Mouse (Mus musculus): ENCODE measurements around the gene Evi5.

Evi5 gene

DNA sequence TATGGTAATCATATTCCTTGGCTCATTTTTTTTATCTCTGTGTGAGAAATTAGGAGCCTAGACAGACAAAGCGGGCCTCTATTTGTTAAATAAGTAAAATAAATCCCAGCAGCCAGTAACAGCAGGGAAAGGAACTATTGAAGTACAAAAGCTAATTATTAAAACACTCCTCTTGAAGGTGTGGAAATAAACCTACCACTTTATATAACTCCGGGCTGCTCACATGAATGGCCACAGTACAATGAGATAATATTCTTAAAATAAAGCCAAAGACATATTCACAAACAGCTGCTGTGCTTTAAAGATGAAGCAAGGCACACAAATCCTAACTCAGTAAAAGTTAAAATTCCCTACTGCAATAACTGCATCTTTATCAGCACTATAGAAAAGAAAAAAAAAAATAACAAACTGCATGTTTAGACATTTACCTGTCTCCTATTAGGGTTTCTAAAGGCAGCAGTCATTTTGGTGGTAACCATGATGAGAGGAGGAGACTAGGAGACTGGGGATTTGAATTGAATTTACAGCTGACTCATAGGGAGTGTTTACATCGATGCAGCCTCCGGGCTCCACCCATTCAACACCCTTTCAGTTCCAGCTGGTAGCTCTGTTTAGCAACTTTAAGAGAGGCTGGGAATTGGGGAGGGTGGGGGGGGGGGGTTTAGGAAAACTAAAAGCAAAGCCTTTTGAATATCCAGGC, at the start of gene Evi5:
Evi5 (minus strand) TSS at position 547 of the 700 bp plus-strand sequence.
- peak; percentile 16 to 55 for DNase-seq (ENCODE audit: low spot score in 2 of 2)

DNA sequence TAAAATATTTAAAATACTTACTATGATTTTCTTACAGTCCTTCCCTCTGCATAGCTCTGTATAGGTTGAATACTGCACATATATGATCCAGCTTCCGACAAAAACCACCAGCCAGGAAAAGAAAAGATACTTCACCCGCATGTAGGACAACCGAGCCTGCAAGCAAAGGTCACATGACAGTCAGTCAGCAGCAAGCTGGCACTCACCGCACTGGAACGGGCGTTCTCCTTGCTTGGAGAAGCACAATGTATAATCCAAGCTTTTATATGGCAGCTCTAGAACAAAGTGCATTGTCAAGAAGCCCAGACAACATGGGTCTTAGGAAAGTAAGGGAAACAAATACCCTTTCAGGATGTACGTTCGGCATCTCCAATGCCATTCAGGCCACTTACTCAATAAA, 49.7 kb upstream of the Evi5 start:
- no peak for DNase-seq (ENCODE audit: low spot score in 2 of 2)

DNA sequence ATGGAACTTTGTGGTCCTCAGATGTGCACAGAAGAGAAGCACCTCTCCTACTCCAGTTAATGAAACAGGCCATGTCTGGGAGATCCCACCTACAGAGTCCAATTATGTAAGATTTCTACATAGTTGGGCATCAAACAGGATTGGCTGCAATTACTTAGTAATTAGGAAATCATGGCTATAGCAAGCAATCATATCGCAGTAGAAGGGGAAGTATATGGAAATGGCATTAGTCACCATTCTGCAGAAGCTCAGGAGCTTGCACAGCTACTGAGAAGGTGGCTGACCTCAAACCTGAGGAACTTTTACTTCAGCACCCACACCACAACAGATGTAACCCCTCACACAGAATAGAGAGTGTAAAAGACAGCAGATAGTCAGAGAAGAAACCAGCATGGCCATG, 47.9 kb upstream of the Evi5 start:
- DNase-seq (ENCODE audit: low spot score in 2 of 2) = no peak

DNA sequence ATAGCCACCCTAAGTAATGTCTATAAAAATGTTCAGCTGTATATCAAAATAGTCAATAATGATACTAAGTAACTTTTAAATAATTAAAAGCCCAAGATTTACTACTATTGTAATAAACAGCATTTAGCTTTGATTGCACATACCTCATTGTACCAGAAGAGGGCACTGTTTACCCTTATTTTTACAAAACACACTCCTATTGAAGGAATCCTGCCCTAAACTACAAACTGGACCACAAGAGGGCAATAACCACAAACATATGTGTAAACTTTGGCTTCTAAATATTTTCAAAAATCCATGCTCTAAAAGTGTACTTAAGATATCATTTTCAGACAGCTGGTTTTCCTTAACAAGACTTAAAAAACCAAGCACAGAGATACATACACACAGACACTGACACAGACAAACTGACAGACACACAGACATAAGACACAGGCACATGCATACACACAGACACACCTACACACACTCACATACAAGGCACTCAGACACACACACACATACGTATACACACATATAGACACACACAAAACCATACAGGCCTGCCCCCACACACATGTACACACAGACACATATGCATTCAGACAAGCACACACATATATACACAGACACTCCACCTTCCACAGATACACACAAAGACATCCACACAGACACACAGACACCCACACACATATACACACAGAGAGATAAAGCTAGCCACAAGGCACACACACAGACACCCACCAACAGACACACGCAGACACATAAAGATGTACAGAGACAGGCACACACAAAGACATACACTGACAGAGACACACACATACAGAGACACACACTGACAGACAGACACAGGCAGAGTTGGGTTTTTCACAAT, 46.7 kb upstream of the Evi5 start:
- peak; percentile 62 to 83 for DNase-seq (ENCODE audit: low spot score in 2 of 2)

DNA sequence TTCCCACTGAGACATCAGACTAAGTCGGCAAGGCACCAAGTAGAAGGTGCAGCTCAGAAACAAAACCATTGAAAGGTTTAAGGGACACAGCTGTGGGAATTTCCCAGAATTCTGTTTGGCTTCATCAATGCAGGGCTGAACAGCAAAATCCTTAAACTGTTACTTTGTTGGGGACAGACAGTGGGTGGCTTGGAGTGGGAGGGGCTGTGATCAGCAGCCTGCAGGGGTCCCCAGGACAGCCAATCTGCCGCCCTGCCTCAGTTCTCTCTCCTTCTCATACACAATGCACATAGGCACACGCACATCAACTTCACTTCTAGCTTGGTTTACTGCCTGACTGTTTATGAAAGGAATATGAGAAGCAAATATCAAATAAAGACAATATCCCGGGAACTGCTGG, 40.4 kb upstream of the Evi5 start:
- no peak for DNase-seq (ENCODE audit: low spot score in 2 of 2)

DNA sequence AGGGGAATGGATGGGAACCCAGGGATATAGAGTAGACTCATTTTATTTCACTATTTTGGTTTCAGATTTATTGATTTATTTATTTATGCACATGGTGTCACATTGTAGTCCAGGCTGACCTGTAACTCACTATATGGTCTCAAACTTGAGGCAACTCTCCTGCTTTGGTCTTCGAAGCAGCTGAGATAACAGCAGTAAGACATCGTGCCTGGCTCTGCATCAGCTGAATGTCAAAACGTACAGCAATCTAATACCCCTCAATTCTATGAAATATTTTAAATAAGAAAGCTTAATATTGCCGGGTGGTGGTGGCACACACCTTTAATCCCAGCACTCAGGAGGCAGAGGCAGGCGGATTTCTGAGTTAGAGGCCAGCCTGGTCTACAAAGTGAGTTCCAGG, 36.1 kb upstream of the Evi5 start:
- no peak for DNase-seq (ENCODE audit: low spot score in 2 of 2)

DNA sequence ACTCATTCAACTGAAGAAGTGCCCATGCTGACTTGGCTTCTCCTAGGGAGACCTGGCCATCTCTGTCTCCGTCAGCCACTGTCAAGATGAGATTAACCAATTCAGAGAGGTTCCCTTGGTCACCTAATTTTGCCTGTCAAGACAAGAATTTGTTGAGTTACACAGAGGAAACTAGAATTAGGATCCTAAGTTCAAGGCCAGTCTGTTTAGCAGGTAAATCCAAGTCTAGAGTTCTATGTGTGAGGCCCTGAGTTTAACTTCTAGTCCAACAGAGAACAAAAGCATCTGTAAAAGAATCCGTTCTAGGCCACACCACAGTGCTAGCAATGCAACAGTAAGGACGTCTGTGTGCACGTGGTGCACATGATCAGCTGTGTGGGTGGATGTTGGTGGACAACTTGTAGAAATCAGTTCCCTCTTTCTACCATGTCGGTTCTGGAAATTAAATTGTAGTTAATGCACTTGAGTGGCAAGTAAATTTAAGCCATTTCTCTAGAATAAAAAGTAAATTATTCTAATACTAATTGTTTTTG, 35.2 kb upstream of the Evi5 start:
- no peak for DNase-seq (ENCODE audit: low spot score in 2 of 2)

DNA sequence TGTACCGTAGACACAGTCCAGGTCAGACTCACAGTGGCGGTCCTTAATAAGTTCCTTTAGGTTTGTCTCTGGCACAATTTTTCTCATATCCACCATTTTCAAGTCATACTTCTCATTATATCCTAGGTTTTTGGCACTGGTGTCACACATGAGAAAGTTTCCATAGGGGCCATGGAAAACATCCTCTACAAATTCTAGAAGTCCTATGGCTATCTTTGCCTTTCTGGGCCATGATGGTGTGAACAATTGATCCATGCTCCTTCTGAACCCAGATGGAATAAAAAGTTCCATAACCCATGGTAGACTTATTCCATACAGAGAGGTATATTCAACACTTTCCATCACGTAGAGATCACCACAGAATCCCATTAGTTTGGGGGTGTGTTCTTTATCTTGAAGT, 34.8 kb upstream of the Evi5 start:
- DNase-seq (ENCODE audit: low spot score in 2 of 2) = no peak

DNA sequence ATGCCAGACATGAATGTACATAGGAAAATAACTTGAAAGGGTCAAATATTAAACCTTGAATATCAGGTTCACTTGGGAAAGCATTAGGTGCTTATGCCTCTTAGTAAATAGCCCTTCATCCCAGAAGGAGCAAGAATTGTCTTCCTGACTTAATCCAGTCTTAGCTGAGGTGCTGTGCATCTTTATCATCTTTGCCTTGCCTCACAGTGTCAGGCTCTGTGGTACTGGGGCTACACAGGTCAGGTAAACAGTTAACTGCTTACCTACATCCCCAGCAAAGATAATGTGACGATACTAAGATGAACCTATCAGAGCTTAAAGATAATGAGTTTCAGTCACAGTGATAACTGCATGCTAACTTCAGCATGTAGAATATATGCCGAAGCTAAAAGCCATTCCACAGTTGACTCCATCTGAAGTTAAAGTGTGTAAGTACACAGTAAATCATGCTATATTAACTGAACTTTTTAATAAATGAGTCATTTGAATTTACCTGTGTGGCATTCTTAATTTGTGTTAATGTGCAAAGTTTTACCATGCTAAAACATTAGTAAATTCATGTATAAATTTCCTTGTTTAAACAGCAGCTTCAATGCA, 33.7 kb upstream of the Evi5 start:
- no peak for DNase-seq (ENCODE audit: low spot score in 2 of 2)

DNA sequence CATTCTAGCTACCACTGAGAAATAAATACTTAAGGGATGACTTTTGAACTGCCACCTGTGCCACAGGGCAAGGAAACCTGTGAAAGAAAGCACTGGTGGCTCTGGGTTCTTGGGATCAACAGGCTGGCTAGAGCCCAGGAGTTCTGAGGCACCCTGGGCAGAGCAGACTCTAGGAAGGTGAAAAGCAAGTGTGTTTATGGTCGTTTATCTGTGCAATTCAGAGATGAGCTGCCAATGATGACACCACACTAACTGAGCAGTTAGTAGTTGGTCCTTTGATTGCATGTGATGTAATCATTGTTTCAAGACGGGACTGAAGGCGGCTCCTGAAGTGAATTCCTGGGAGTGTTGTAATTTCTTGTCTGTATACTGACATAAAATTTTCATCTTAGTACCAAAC, 29.4 kb upstream of the Evi5 start:
- DNase-seq (ENCODE audit: low spot score in 2 of 2) = no peak

DNA sequence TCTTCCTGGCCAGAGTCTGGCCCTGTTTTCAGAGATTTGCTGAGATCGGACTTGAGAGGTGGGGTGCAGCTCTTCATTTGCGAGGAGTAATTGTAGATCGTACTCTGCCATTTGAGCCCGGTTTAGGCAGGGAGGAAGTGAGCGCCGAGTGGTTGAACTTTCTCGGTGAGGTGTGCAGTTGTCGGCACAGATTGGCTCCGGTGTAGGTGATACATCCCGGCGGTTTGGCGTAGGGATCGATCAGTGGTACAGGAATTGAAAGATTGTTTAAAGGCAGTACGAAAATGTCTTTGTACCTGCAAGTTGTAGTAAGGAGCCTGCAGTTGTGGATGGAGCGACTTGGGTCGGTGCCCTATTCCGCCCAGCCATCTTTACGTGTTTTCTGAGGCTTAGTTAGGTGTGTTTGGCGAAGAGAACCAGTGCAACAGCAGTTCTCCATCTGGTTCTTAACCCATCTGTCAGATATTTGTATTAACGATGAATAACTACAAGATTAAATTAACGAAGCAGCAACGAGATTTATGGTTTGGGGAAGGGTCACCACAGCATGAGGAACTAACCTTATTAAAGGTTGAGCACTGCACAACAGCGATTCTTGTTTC, 26.2 kb upstream of the Evi5 start:
- DNase-seq (ENCODE audit: low spot score in 2 of 2) = peak; percentile 36 to 42

DNA sequence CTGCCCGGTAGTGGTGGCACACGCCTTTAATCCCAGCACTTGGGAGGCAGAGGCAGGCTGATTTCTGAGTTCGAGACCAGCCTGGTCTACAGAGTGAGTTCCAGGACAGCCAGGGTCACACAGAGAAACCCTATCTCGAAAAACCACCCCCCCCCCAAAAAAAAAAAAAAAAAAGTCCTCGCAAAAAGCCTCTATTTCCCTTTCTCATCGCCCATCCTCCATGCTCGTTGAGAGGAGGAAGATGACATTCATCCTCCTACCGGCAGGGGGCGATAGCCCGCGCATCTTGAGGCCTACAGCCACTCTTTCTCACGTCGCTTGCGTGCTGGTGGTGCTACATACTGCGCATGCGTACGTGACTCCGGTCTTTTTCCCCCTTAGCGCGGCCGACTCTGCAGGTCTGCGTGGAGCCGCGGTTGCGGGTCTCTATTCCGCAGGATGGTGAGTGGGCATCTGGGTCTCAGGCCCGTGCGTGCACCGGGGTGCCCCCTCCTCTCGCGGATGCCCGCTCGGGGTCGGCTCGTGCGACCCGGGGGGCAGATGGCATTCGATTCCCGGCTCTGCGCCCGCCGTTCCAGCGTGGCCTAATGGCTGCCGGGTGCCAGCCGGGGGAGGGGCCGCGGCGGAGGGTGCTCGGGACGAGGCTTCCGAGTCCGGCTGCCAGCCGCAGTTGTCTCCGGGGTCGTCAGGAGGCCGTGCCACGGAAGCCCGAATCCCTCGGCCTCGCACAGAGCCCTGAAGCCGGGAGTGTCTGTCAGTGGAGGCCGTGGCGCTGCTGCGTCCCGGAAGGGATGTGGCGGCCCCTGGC, 25.5 kb upstream of the Evi5 start, which contains the start of gene Rpl5:
Rpl5 (plus strand) TSS at position 297 of the 808 bp plus-strand sequence.
- peak; percentile 93 to 96 for DNase-seq (ENCODE audit: low spot score in 2 of 2)

DNA sequence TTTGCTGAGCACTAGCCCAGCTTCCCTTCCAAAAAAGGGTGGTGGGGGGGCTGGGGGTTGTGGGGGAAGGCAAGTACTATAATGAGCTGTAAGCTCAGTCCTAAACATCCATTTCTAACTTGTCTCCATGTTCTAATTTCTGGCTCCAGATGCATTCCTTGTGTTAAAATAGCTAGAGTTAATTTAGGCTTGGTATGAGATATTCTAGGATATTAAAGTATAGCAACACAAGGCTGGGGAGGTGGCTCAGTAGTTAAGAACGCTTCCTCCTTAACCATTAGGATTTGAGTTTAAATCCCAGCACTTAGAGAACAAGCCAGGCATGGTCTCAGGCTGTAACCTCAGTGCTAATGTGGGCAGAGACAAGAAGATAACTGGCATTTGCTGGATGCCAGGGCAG, 21.4 kb upstream of the Evi5 start:
- no peak for DNase-seq (ENCODE audit: low spot score in 2 of 2)

DNA sequence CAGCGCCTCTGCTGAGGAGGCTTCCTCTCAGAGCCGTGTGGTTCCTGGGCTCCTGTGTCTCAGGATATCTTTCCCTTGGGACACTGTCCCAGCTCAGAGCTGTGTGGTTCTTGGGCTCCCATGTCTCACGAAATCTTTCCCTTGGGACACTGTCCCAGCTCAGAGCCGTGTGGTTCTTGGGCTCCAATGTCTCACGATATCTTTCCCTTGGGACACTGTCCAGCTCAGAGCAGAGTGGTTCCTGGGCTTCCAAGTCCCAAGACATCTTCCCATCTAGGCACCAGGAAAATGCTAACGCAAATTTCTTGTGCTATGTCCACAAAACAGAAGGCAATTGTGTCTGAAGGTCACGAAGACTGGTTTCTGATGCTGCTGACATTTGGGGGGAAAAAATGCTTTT, 19.8 kb upstream of the Evi5 start:
- no peak for DNase-seq (ENCODE audit: low spot score in 2 of 2)

DNA sequence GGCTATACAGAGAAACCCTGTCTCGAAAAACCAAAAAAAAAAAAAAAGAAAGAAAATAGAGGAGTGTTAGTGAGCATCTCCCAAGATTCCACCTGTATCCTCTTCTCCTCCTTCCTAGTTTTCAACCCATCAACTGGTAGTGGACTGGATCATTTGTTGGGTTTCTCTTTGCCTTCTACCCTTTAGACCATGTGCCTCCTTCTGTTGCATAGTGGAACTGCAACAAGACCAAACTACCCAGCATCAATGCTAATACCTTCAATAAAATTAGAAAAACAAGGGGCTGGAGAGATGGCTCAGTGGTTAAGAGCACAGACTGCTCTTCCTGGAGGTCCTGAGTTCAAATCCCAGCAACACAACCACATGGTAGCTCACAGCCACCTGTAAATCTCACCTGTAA, 16.6 kb upstream of the Evi5 start:
- peak in 1 of 2 experiments; percentile 23 for DNase-seq (ENCODE audit: low spot score in 2 of 2)

DNA sequence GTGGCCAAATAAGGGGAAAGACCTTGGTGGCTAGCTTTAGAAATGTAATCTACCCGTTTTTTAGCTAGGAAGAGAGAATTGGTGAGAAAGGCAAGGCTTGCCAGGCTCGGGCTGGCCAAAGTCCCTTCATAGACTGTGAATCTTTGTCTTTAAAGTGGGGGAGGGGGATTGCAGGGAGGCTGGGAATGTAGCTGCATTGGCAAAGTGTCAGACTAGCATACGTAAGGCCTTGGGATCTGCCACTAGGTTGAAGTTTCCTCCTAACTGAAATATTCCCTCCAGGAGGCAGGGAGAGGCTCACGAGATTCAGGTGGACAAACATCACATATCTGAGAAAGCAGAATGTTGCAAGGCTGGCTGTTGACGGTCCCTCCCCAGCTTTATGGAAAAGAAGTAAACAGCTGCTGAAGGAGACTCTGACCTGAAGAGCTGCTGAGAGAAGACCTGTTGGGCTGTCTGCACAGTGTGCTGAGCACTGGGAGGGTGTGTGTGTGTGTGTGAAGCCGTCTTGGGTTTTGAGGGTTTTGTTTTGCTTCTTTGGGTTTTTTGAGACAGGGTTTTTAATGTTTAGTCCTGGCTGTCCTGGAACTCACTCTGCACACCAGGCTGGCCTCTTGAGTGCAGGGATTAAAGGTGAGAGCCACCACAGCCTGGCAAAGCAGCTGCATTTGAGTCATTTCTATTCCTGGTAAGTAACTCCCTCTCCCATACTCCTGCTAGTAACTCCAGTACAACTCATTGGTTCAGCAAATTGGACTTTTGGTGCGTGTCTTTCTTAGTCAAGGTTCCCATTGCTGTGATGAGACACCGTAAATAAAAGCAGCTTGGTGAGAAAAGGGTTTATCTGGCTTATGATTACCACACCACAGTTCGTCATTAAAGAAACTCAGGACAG, 15.3 kb upstream of the Evi5 start:
- no peak for DNase-seq (ENCODE audit: low spot score in 2 of 2)

DNA sequence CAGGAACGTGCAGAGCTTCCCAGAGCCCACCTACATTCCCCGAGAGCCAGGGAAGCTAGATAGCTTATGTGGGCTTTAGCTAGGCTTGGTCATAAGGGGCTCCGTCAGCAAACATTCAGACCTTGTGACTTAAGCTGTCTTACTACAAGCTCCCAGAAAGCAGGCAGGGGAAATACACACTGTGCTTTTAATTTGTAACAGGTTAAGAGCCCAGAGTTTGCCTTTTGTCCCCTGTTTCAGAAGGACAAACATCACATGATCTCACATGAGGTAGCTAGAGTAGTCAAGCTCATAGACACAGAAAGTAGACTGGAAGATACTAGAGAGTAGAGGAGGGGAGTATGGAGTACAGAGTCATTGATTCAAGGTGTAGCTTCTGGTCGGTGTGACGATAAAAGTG, 5.8 kb upstream of the Evi5 start:
- DNase-seq (ENCODE audit: low spot score in 2 of 2) = no peak

DNA sequence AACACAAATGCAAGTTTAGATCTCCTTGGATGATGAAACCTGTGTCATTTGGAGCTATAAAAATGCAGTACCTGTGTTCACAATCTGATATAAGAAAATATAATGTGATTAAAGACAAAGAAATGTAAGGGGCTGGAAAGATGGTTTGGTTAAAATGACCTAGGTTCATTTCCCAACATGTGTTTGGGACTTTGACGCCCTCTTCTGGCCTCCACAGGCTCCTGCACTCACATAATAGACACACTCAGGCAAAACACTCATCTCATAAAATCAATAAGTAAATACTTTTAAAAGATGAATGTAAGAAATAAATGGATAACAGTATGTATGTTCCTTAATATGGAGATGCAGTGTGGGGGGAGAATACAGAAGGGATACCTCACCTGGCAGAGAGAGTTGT, 2.1 kb upstream of the Evi5 start:
- no peak for DNase-seq (ENCODE audit: low spot score in 2 of 2)

DNA sequence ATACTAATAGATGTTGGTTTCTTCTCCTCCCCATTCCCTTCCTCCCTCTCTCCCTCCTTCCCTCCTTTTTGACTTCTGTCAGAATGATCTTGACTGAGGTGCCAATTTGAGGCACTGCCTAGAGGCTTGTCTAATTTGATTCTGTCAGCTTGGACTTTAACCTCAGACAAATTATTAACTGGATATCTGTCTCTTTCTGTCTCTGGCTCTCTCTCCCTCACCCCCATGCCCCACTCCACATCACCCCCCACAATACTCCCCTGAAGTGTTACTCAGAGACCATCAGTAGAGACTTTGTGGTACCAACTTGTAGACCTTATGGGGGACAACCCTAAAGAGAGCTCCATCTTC, 329 bp upstream of the Evi5 start:
- DNase-seq (ENCODE audit: low spot score in 2 of 2) = no peak

DNA sequence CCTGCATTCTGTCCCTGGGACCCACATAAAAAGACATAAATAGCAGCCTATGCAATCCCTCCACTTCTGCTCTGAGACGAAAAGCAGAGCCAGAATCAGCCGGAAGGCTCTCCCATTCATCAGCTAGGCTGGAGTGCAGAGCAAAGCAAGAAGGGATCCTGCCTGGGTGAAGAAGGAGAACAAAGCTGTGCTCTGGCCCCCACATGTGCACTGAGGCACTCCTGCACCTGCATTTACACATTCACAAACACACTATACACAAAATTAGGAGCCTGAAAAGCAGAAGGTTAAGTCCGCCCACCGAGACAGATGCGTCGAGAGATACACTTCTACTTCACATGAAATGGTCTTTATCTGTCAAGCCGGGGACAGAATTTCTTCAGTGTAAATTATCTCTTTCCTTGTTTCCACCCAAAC, 1.0 kb downstream of the Evi5 start:
- peak; percentile 23 to 58 for DNase-seq (ENCODE audit: low spot score in 2 of 2)
